Comparison of ENCODE assay signal across 18 mouse cellular contexts in genomic region chr19:43609458-43610330, GRCm38 (mm10). TPM values are rescaled to one million over a fixed set of nuclear protein-coding genes. Genes with fewer than 3 reads are reported as not detected.
DNase-seq lines count a peak whose midpoint lies in the region; ATAC-seq and TF ChIP-seq lines count a peak whose summit lies in the region.
"Had no signal": no experiment of that assay in that cellular context is flagged by ENCODE, and none has a peak within 500 bp of the region (broad histone marks: within the 10 kb centered on the region; RNA-seq: fewer than 3 reads in every experiment).

No protein-coding gene starts in this region.

- intact Hi-C loops in left cerebral cortex, postnatal 4 days (cut with DNase I), result no loop called here

- no peaks in the 10 kb centered on the region for H3K36me3 ChIP-seq in forebrain, embryonic 12.5 days (replicated peaks)
- H3K36me3 ChIP-seq in forebrain, embryonic 16.5 days (ENCODE audit: control insufficient read depth, insufficient read depth), result no peaks in the 10 kb centered on the region
- H3K36me3 ChIP-seq in midbrain, embryonic 10.5 days, result no peaks in the 10 kb centered on the region
- no peaks in the 10 kb centered on the region for H3K36me3 ChIP-seq in midbrain, postnatal 0 days (ENCODE audit: insufficient read depth, low read length)
- no peaks in the 10 kb centered on the region for H3K36me3 ChIP-seq in embryonic facial prominence, embryonic 14.5 days (ENCODE audit: control insufficient read depth, insufficient read depth, low read length)
- no peaks in the 10 kb centered on the region for H3K36me3 ChIP-seq in stomach, embryonic 14.5 days (ENCODE audit: control insufficient read depth, insufficient read depth, low read length)
- H3K36me3 ChIP-seq: embryonic facial prominence, embryonic 15.5 days; G1E; lung, embryonic 15.5 days had no signal

- no peak overlapping the region for H3K9ac ChIP-seq in forebrain, embryonic 12.5 days
- no peak overlapping the region for H3K9ac ChIP-seq in forebrain, embryonic 16.5 days (replicated peaks; ENCODE audit: low read depth, low read length)
- no peak overlapping the region for H3K9ac ChIP-seq in midbrain, postnatal 0 days (replicated peaks; ENCODE audit: low read length, poor library complexity, severe bottlenecking)
- H3K9ac ChIP-seq in embryonic facial prominence, embryonic 14.5 days (ENCODE audit: low read depth, low read length), result no peak overlapping the region
- H3K9ac ChIP-seq in stomach, embryonic 14.5 days (replicated peaks; ENCODE audit: low read depth, low read length), result no peak overlapping the region
- H3K9ac ChIP-seq: embryonic facial prominence, embryonic 15.5 days; lung, embryonic 15.5 days had no signal

- no peak for ATAC-seq in forebrain, embryonic 12.5 days (ENCODE audit: low FRiP score)
- ATAC-seq in forebrain, embryonic 16.5 days, result no peak
- ATAC-seq in midbrain, postnatal 0 days (ENCODE audit: low FRiP score), result no peak
- ATAC-seq in embryonic facial prominence, embryonic 14.5 days (ENCODE audit: low read depth), result no peak
- no peak for ATAC-seq in stomach, embryonic 14.5 days (ENCODE audit: insufficient number of reproducible peaks, insufficient read depth, low FRiP score, low read depth)

- peaks cover 43% of the 10 kb centered on the region for H3K4me1 ChIP-seq in forebrain, embryonic 12.5 days
- peaks cover 14% of the 10 kb centered on the region for H3K4me1 ChIP-seq in forebrain, embryonic 16.5 days (replicated peaks; ENCODE audit: control insufficient read depth, insufficient read depth, low read length)
- H3K4me1 ChIP-seq in midbrain, embryonic 10.5 days, result peaks cover 52% of the 10 kb centered on the region
- no peaks in the 10 kb centered on the region for H3K4me1 ChIP-seq in midbrain, postnatal 0 days (ENCODE audit: insufficient read depth, low read length)
- H3K4me1 ChIP-seq in embryonic facial prominence, embryonic 14.5 days (ENCODE audit: control insufficient read depth, insufficient read depth, low read length), result no peaks in the 10 kb centered on the region
- H3K4me1 ChIP-seq in stomach, embryonic 14.5 days (ENCODE audit: control insufficient read depth, insufficient read depth, low read length), result peaks cover 3% of the 10 kb centered on the region; the same call in 1 of the 2 replicates

- H3K9me3 ChIP-seq in forebrain, embryonic 12.5 days, result no peaks in the 10 kb centered on the region
- H3K9me3 ChIP-seq in forebrain, embryonic 16.5 days (ENCODE audit: control insufficient read depth, low read length), result no peaks in the 10 kb centered on the region
- no peaks in the 10 kb centered on the region for H3K9me3 ChIP-seq in midbrain, embryonic 10.5 days (replicated peaks)
- H3K9me3 ChIP-seq in midbrain, postnatal 0 days (ENCODE audit: low read length), result no peaks in the 10 kb centered on the region
- no peaks in the 10 kb centered on the region for H3K9me3 ChIP-seq in embryonic facial prominence, embryonic 14.5 days (ENCODE audit: control insufficient read depth, low read length)
- H3K9me3 ChIP-seq in stomach, embryonic 14.5 days (ENCODE audit: control insufficient read depth, low read depth, low read length), result no peaks in the 10 kb centered on the region
- H3K9me3 ChIP-seq: embryonic facial prominence, embryonic 15.5 days; lung, embryonic 15.5 days had no signal

- H3K27ac ChIP-seq in forebrain, embryonic 12.5 days, result no peak overlapping the region
- H3K27ac ChIP-seq in forebrain, embryonic 16.5 days (ENCODE audit: low read length), result no peak overlapping the region
- no peak overlapping the region for H3K27ac ChIP-seq in midbrain, embryonic 10.5 days (replicated peaks)
- H3K27ac ChIP-seq in midbrain, postnatal 0 days (ENCODE audit: low read depth, low read length), result no peak overlapping the region
- H3K27ac ChIP-seq in embryonic facial prominence, embryonic 14.5 days (replicated peaks; ENCODE audit: low read depth, low read length), result no peak overlapping the region
- no peak overlapping the region for H3K27ac ChIP-seq in stomach, embryonic 14.5 days (ENCODE audit: low read length)
- H3K27ac ChIP-seq: embryonic facial prominence, embryonic 15.5 days; lung, embryonic 15.5 days had no signal

- H3K4me3 ChIP-seq in forebrain, embryonic 12.5 days (replicated peaks), result peak overlapping the region; percentile 7; the same call in 1 of the 2 replicates
- H3K4me3 ChIP-seq in forebrain, embryonic 16.5 days (replicated peaks; ENCODE audit: low read length), result no peak overlapping the region
- peak overlapping the region; percentile 29; the same call in 1 of the 2 replicates for H3K4me3 ChIP-seq in midbrain, embryonic 10.5 days
- H3K4me3 ChIP-seq in midbrain, postnatal 0 days (ENCODE audit: low read depth, low read length), result no peak overlapping the region
- peak overlapping the region; percentile 15 for H3K4me3 ChIP-seq in embryonic facial prominence, embryonic 14.5 days (ENCODE audit: low read depth, low read length)
- peak overlapping the region; percentile 3; the same call in 1 of the 2 replicates for H3K4me3 ChIP-seq in stomach, embryonic 14.5 days (ENCODE audit: low read depth, low read length)

- H3K27me3 ChIP-seq in forebrain, embryonic 12.5 days, result peaks cover 91% of the 10 kb centered on the region
- H3K27me3 ChIP-seq in forebrain, embryonic 16.5 days (replicated peaks; ENCODE audit: control insufficient read depth, insufficient read depth, low read length), result peaks cover 58% of the 10 kb centered on the region
- peaks cover 100% of the 10 kb centered on the region for H3K27me3 ChIP-seq in midbrain, embryonic 10.5 days (ENCODE audit: low read depth, poor library complexity, severe bottlenecking)
- H3K27me3 ChIP-seq in midbrain, postnatal 0 days (ENCODE audit: insufficient read depth, low read length), result peaks cover 84% of the 10 kb centered on the region
- peaks cover 88% of the 10 kb centered on the region for H3K27me3 ChIP-seq in embryonic facial prominence, embryonic 14.5 days (replicated peaks; ENCODE audit: control insufficient read depth, insufficient read depth, low read length)
- peaks cover 65% of the 10 kb centered on the region for H3K27me3 ChIP-seq in stomach, embryonic 14.5 days (ENCODE audit: control insufficient read depth, insufficient read depth, low read length)

- 2% methylated on average over 25 of the region's 25 CpGs for WGBS in forebrain, embryonic 12.5 days
- 6% methylated on average over 25 of the region's 25 CpGs for WGBS in forebrain, embryonic 16.5 days
- WGBS in midbrain, embryonic 10.5 days, result 2% methylated on average over 25 of the region's 25 CpGs
- WGBS in midbrain, postnatal 0 days, result 4% methylated on average over 25 of the region's 25 CpGs
- WGBS in embryonic facial prominence, embryonic 14.5 days, result 2% methylated on average over 25 of the region's 25 CpGs
- 4% methylated on average over 25 of the region's 25 CpGs for WGBS in stomach, embryonic 14.5 days

- no peak for TF ChIP-seq CTCF in midbrain, postnatal 0 days (IDR thresholded peaks at IDR 0.05)

- H3K4me2 ChIP-seq in forebrain, embryonic 12.5 days, result peak overlapping the region; percentile 29
- H3K4me2 ChIP-seq in forebrain, embryonic 16.5 days (ENCODE audit: low read length), result no peak overlapping the region
- H3K4me2 ChIP-seq in midbrain, postnatal 0 days (ENCODE audit: low read depth, low read length, poor library complexity, severe bottlenecking), result no peak overlapping the region
- no peak overlapping the region for H3K4me2 ChIP-seq in embryonic facial prominence, embryonic 14.5 days (ENCODE audit: low read depth, low read length)
- peak overlapping the region; percentile 22; the same call in 1 of the 2 replicates for H3K4me2 ChIP-seq in stomach, embryonic 14.5 days (replicated peaks; ENCODE audit: low read depth, low read length)
- H3K4me2 ChIP-seq: embryonic facial prominence, embryonic 15.5 days; lung, embryonic 15.5 days had no signal

- DNase-seq in midbrain, embryonic 10.5 days (ENCODE audit: low spot score), result peak; percentile 53
- DNase-seq in midbrain, postnatal 0 days (ENCODE audit: low spot score), result no peak
- DNase-seq in embryonic facial prominence, embryonic 14.5 days (ENCODE audit: low spot score), result no peak
- DNase-seq in left cerebral cortex, postnatal 4 days, result no peak
- no peak for DNase-seq in Muller cell, postnatal 12 days (ENCODE audit: inconsistent ontology term)
- DNase-seq: cerebellum, adult 2 months; heart, postnatal 4 days; layer of hippocampus, adult 9-11 months had no signal

RNA-seq across cellular contexts. Expression of gene Nkx2-3, which starts 2.4 kb away (rescaled TPM):
- 6.3 and 8.3 TPM in 2 replicates for polyA plus RNA-seq in forebrain, embryonic 12.5 days (2016; fragmentation: Nextera tagmentation; extraction: Ambion mirVana)
- polyA plus RNA-seq in forebrain, embryonic 16.5 days (2015; fragmentation: Nextera tagmentation; extraction: Ambion mirVana), result 2.2 and 2.7 TPM in 2 replicates
- polyA plus RNA-seq in midbrain, embryonic 10.5 days (2016; fragmentation: Nextera tagmentation; extraction: Ambion mirVana), result 0.21 and 0.42 TPM in 2 replicates
- total RNA-seq in midbrain, postnatal 0 days (2014; rRNA removed), result 0.05 TPM in 1 of 2 replicates, not detected in the other
- 0.12 TPM in 1 of 2 replicates, not detected in the other for polyA plus RNA-seq in midbrain, postnatal 0 days (2015; fragmentation: Nextera tagmentation; extraction: Ambion mirVana)
- 2.0 and 2.4 TPM in 2 replicates for polyA plus RNA-seq in embryonic facial prominence, embryonic 14.5 days (2014; fragmentation: Nextera tagmentation; extraction: Ambion mirVana)
- polyA plus RNA-seq in stomach, embryonic 14.5 days (2014; fragmentation: Nextera tagmentation; extraction: Ambion mirVana), result 5.5 and 6.9 TPM in 2 replicates
- total RNA-seq in left cerebral cortex, postnatal 4 days (2021), result not detected
- total RNA-seq: heart, postnatal 4 days; left cerebral cortex, postnatal 14 days; megakaryocyte-erythroid progenitor cell, adult 5-6 weeks had no signal
- polyA plus RNA-seq: cerebellum, adult 2 months; G1E; heart, embryonic 11.5 days; lung, embryonic 15.5 days; thymus, postnatal 0 days had no signal

Comparison
In these comparisons a context has a peak if more than half of its experiments do, and no peak if none do; other contexts are left out.
1. H3K4me2 ChIP-seq: peak in forebrain, embryonic 12.5 days (single experiment) and stomach, embryonic 14.5 days (single experiment); none in forebrain, embryonic 16.5 days (single experiment), midbrain, postnatal 0 days (single experiment) and embryonic facial prominence, embryonic 14.5 days (single experiment).
2. H3K4me3 ChIP-seq: peak in forebrain, embryonic 12.5 days (single experiment), midbrain, embryonic 10.5 days (single experiment), embryonic facial prominence, embryonic 14.5 days (single experiment) and stomach, embryonic 14.5 days (single experiment); none in forebrain, embryonic 16.5 days (single experiment) and midbrain, postnatal 0 days (single experiment).